Mouse (Mus musculus): ENCODE measurements around the gene Atg13.

DNA sequence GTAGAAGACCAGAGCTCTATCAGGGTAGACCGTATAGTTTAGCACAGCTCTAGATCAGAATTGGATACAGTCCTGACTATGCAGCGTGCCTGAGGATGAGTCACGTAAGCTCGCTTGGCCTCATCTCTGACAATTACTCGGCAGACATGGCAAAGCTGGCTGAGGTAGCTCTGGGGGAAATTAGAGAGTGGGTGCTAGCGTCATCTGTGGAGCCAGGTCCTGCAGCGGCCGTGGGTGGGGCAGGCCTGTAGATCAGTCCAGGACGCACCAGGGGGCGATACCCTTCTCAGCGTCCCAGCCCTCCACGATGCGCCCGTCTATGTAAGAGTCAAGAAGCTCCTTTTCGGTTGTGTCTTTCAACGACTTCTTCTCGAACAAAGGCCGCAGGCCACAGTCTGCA, 80.7 kb downstream of the Atg13 start:
- TF ChIP-seq CTCF (IDR thresholded peaks at IDR 0.05; ENCODE audit: low read depth, low read length) (no peak), POLR2A (IDR thresholded peaks at IDR 0.05; ENCODE audit: borderline replicate concordance, low read depth, low read length) (no peak)
